Mouse (Mus musculus): Measurements from ENCODE around the gene Bag1. TPM values are rescaled to one million over a fixed set of nuclear protein-coding genes. Genes with fewer than 3 reads are reported as not detected.

The Bag1 gene
- total and polyA plus RNA-seq, 3 experiments: 194 to 235 TPM; not detected in 1

DNA sequence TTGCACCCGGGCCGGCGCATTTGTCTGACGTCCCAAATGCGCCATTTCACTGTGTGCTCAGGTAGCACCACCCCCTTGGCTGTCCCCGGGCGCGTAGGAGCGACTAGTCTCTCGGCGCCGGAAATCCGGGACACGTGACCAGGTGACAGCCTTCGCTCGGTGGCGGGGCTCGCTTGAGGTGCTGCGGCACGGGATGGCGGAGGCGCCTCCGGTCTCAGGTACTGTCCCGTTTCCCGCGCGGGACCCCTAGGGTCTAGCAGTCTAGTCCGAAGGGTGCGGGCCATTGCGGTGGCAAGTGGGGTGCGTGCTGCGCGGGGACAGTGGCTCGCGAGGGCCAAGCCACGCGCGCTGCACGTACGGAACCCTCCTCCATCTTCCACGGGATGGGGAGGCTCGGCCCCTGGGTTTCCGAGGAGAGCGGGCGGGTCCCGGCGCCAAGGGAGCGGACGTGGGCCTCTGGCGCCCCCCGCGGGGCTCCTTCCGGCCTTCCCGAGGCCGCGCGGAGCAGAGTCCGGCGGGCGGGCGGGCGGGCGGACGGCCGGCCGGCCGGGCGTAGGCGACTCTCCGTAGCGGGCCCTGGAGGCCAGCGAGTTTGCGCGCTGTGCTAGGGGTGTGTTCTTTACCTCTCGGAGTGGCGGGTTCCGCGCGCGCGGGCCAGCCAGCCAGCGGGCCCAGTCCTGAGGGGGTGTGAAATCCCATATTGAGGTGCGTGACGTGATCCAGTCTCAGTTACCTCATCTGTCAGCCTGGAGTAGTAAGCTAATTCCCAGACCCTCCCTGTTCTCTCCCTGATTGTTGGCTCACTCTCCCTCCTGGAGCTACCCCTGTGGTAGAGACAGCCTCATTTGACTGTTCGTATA is 23.0 kb upstream of the Bag1 start, which contains the start of gene Nfx1 (continued):
- TF ChIP-seq HCFC1 (IDR thresholded peaks at IDR 0.05; ENCODE audit: low read depth, low read length): peak; percentile 94
- no peak for TF ChIP-seq TAL1 (IDR thresholded peaks at IDR 0.05; ENCODE audit: low read length)
- no peak for TF ChIP-seq GATA1 (IDR thresholded peaks at IDR 0.05; ENCODE audit: low read depth, low read length)
- TF ChIP-seq POLR2A (IDR thresholded peaks at IDR 0.05; ENCODE audit: control insufficient read depth in 1 of 2, insufficient read depth in 1 of 2, low read depth in 1 of 2, low read length in 2 of 2, poor library complexity in 1 of 2): peak; percentile 86 to 96
- TF ChIP-seq MAX (IDR thresholded peaks at IDR 0.05; ENCODE audit: low read length): peak; percentile 96
- TF ChIP-seq NELFE (IDR thresholded peaks at IDR 0.05; ENCODE audit: low read depth, low read length): peak; percentile 94
- peak; percentile 70 for TF ChIP-seq ETS1 (IDR thresholded peaks at IDR 0.05; ENCODE audit: low read depth, low read length)
- TF ChIP-seq POLR2AphosphoS5 (IDR thresholded peaks at IDR 0.05; ENCODE audit: borderline replicate concordance, low read depth, low read length): no peak
- peak; percentile 78; the same call in 1 of the 2 replicates for TF ChIP-seq KAT2A (conservative IDR thresholded peaks at IDR 0.05; ENCODE audit: low read depth, low read length)
- TF ChIP-seq CHD1 (IDR thresholded peaks at IDR 0.05; ENCODE audit: low read depth, low read length): no peak
- no peak for TF ChIP-seq CTCF (IDR thresholded peaks at IDR 0.05 in 2 of 3, conservative IDR thresholded peaks at IDR 0.05 in 1 of 3; ENCODE audit: control insufficient read depth in 1 of 3, insufficient read depth in 1 of 3, low read depth in 2 of 3, low read length in 3 of 3, poor library complexity in 1 of 3, severe bottlenecking in 1 of 3)
- TF ChIP-seq ZNF384 (IDR thresholded peaks at IDR 0.05; ENCODE audit: low read depth, low read length): no peak
- TF ChIP-seq TCF12 (IDR thresholded peaks at IDR 0.05; ENCODE audit: low read depth, low read length): peak; percentile 57; the same call in 1 of the 2 replicates

- Histone ChIP-seq H3K9me3 (replicated peaks; ENCODE audit: insufficient read depth, low read length) (no peaks in the 10 kb centered on the region), H3K27ac (ENCODE audit: control insufficient read depth, low read depth, low read length) (peak overlapping the region; percentile 69)
- no peak for DNase-seq (ENCODE audit: low read depth, low spot score)
These were observed 22.4 kb upstream of the Bag1 start for GRCm38 (mm10) chr4:40970592-40970841.

GRCm38 (mm10) chr4:40969781-40970591 is 21.9 kb upstream of the Bag1 start:
- Histone ChIP-seq H3K4me1 (ENCODE audit: control insufficient read depth in 1 of 2, insufficient read depth in 2 of 2, low read length in 2 of 2) (peaks cover 0 to 24% of the 10 kb centered on the region in 2 experiments; a peak in 3 of 4 replicates), H3K9me3 (replicated peaks; ENCODE audit: insufficient read depth, low read length) (no peaks in the 10 kb centered on the region), H3K4me3 (ENCODE audit: control insufficient read depth in 1 of 2, insufficient read depth in 1 of 2, low read depth in 2 of 2, low read length in 2 of 2) (peak overlapping the region; percentile 90 to 94), H3K27me3 (ENCODE audit: control insufficient read depth in 1 of 2, insufficient read depth in 2 of 2, low read length in 2 of 2) (no peaks in the 10 kb centered on the region), H3K36me3 (ENCODE audit: control insufficient read depth in 1 of 2, insufficient read depth in 2 of 2, low read length in 2 of 2) (peaks cover 7 to 23% of the 10 kb centered on the region in 2 experiments; a peak in 3 of 4 replicates), H3K27ac (ENCODE audit: control insufficient read depth, low read depth, low read length) (peak overlapping the region; percentile 69), H3K79me2 (ENCODE audit: control insufficient read depth, insufficient read depth, low read length, poor library complexity) (peaks cover 39% of the 10 kb centered on the region), H3K9ac (ENCODE audit: control insufficient read depth, low read depth, low read length, poor library complexity, severe bottlenecking) (peak overlapping the region; percentile 91)
- no peak for TF ChIP-seq USF1 (IDR thresholded peaks at IDR 0.05; ENCODE audit: low read depth, low read length)
- no peak for TF ChIP-seq HCFC1 (IDR thresholded peaks at IDR 0.05; ENCODE audit: low read depth, low read length)
- no peak for TF ChIP-seq TAL1 (IDR thresholded peaks at IDR 0.05; ENCODE audit: low read length)
- TF ChIP-seq CHD1 (IDR thresholded peaks at IDR 0.05; ENCODE audit: low read depth, low read length): peak; percentile 45; the same call in 1 of the 2 replicates
- no peak for TF ChIP-seq MAX (IDR thresholded peaks at IDR 0.05; ENCODE audit: low read length)
- no peak for TF ChIP-seq USF2 (IDR thresholded peaks at IDR 0.05; ENCODE audit: borderline replicate concordance in 1 of 2, insufficient read depth in 1 of 2, low read depth in 1 of 2, low read length in 2 of 2)
- no peak for TF ChIP-seq SIN3A (IDR thresholded peaks at IDR 0.05; ENCODE audit: low read length)
- 0 out of 2 replicates have a peak, but pooled peaks have one; percentile 16 for TF ChIP-seq ZNF384 (IDR thresholded peaks at IDR 0.05; ENCODE audit: low read depth, low read length)
- DNase-seq (ENCODE audit: low read depth, low spot score): peak; percentile 34

More at GRCm38 (mm10) chr4:40970592-40970841, 22.4 kb upstream of the Bag1 start:
- H3K9ac ChIP-seq (ENCODE audit: control insufficient read depth, low read depth, low read length, poor library complexity, severe bottlenecking): peak overlapping the region; percentile 91
- TF ChIP-seq POLR2A (IDR thresholded peaks at IDR 0.05; ENCODE audit: control insufficient read depth in 1 of 2, insufficient read depth in 1 of 2, low read depth in 1 of 2, low read length in 2 of 2, poor library complexity in 1 of 2) (0 out of 4 replicates have a peak, but pooled peaks of 1 of the 2 experiments have one; percentile 72), ZMIZ1 (IDR thresholded peaks at IDR 0.05; ENCODE audit: low read depth, low read length) (0 out of 2 replicates have a peak, but pooled peaks have one; percentile 37), BHLHE40 (IDR thresholded peaks at IDR 0.05; ENCODE audit: borderline replicate concordance, low read depth, low read length) (no peak)
- peaks cover 0 to 24% of the 10 kb centered on the region in 2 experiments; a peak in 3 of 4 replicates for H3K4me1 ChIP-seq (ENCODE audit: control insufficient read depth in 1 of 2, insufficient read depth in 2 of 2, low read length in 2 of 2)
- H3K4me3 ChIP-seq (ENCODE audit: control insufficient read depth in 1 of 2, insufficient read depth in 1 of 2, low read depth in 2 of 2, low read length in 2 of 2): peak overlapping the region; percentile 90 to 94
- peaks cover 40% of the 10 kb centered on the region for H3K79me2 ChIP-seq (ENCODE audit: control insufficient read depth, insufficient read depth, low read length, poor library complexity)
- no peaks in the 10 kb centered on the region for H3K27me3 ChIP-seq (ENCODE audit: control insufficient read depth in 1 of 2, insufficient read depth in 2 of 2, low read length in 2 of 2)
- H3K36me3 ChIP-seq (ENCODE audit: control insufficient read depth in 1 of 2, insufficient read depth in 2 of 2, low read length in 2 of 2): peaks cover 7 to 24% of the 10 kb centered on the region in 2 experiments; a peak in 3 of 4 replicates

Data from MEL (cell line).